Mouse (Mus musculus) CH12F3 (cell line): ENCODE measurements around the gene Robo2.

ENCODE experiments used
- in situ Hi-C: fragments of 300-500 bp; cut with MboI; formaldehyde crosslinking; loops from 2 replicates; pipeline ENCODE4 v1.14.3; 2020; ENCODE audit warnings: low sequenced_read_pairs

Robo2 gene

GRCm38 (mm10) chr16:74338969-74339630, 72.5 kb downstream of the Robo2 start:
- in situ Hi-C loops, result no loop called here

- in situ Hi-C loops, result no loop called here
These were observed 89.8 kb downstream of the Robo2 start for GRCm38 (mm10) chr16:74321666-74322371.

GRCm38 (mm10) chr16:74316150-74316549, 95.5 kb downstream of the Robo2 start:
- in situ Hi-C loops, result no loop called here

- in situ Hi-C loops, result no loop called here
These were observed 98.4 kb downstream of the Robo2 start for GRCm38 (mm10) chr16:74313222-74313621.

GRCm38 (mm10) chr16:74307543-74307887, 104.1 kb downstream of the Robo2 start:
- in situ Hi-C loops, result no loop called here

GRCm38 (mm10) chr16:74306876-74307542, 104.6 kb downstream of the Robo2 start:
- in situ Hi-C loops, result no loop called here

- in situ Hi-C loops, result no loop called here
These were observed 123.7 kb downstream of the Robo2 start for GRCm38 (mm10) chr16:74287878-74288277.

GRCm38 (mm10) chr16:74282549-74282948, 129.1 kb downstream of the Robo2 start:
- in situ Hi-C loops, result no loop called here

- in situ Hi-C loops, result no loop called here
These were observed 134.6 kb downstream of the Robo2 start for GRCm38 (mm10) chr16:74276855-74277573.

- in situ Hi-C loops, result no loop called here
These were observed 137.0 kb downstream of the Robo2 start for GRCm38 (mm10) chr16:74274596-74274995.

GRCm38 (mm10) chr16:74272993-74273392, 138.6 kb downstream of the Robo2 start:
- in situ Hi-C loops, result no loop called here

GRCm38 (mm10) chr16:74258241-74258640, 153.4 kb downstream of the Robo2 start:
- in situ Hi-C loops, result no loop called here

GRCm38 (mm10) chr16:74244452-74244851, 167.2 kb downstream of the Robo2 start:
- in situ Hi-C loops, result no loop called here

- in situ Hi-C loops, result no loop called here
These were observed 170.1 kb downstream of the Robo2 start for GRCm38 (mm10) chr16:74241534-74241933.

- in situ Hi-C loops, result no loop called here
These were observed 174.2 kb downstream of the Robo2 start for GRCm38 (mm10) chr16:74237411-74237930.

GRCm38 (mm10) chr16:74234393-74235059, 177.1 kb downstream of the Robo2 start:
- in situ Hi-C loops, result no loop called here

GRCm38 (mm10) chr16:74233596-74233995, 178.0 kb downstream of the Robo2 start:
- in situ Hi-C loops, result no loop called here

GRCm38 (mm10) chr16:74227285-74227684, 184.3 kb downstream of the Robo2 start:
- in situ Hi-C loops, result no loop called here

- in situ Hi-C loops, result no loop called here
These were observed 186.0 kb downstream of the Robo2 start for GRCm38 (mm10) chr16:74225423-74226272.

- in situ Hi-C loops, result no loop called here
These were observed 189.1 kb downstream of the Robo2 start for GRCm38 (mm10) chr16:74222501-74222900.
